Mouse (Mus musculus): Measurements from ENCODE around the gene Dcbld2.

DNA sequence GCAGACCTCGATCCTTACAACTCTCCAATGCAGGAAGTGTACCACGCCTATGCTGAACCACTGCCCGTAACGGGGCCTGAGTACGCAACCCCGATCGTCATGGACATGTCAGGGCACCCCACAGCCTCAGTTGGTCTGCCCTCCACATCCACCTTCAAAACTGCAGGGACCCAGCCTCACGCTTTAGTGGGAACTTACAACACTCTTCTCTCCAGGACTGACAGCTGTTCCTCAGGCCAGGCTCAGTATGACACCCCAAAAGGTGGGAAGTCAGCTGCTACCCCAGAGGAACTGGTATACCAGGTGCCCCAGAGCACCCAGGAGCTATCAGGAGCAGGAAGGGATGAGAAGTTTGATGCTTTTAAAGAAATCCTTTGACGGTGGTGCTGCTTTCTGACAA, 57.2 kb downstream of the Dcbld2 start:
- no peak for TF ChIP-seq POLR2A (IDR thresholded peaks at IDR 0.05; ENCODE audit: low read depth, low read length)
- TF ChIP-seq CTCF (IDR thresholded peaks at IDR 0.05; ENCODE audit: borderline replicate concordance, insufficient read depth, low read length) = no peak

Measured in embryonic fibroblast, embryonic 13.5 days (primary cell).